Mouse (Mus musculus) hindbrain, embryonic 14.5 days (tissue): ENCODE results near the gene Bpi. TPM values are rescaled to one million over a fixed set of nuclear protein-coding genes. Genes with fewer than 3 reads are reported as not detected.
A peak's percentile ranks its signal among the peaks of the same experiment; 100 is the strongest.

Experiments
- ATAC-seq: fragments of 200-750 bp; cut with Nextera tagmentation; 2 replicates; pipeline ENCODE4 v1.8.0; 2017; ENCODE audit warnings: moderate number of reproducible peaks, mild to moderate bottlenecking, moderate TSS enrichment, moderate library complexity; ENCODE audit not compliant: low FRiP score
- DNase-seq: peaks from one replicate; pipeline ENCODE4 v3.0.0-alpha.2; 2015; ENCODE audit warnings: low spot score
- H3K27ac ChIP-seq: fragments of 300-500 bp; sonication (generic); 2 replicates; pipeline ENCODE4 v1.5.1; 2014; ENCODE audit warnings: mild to moderate bottlenecking, moderate library complexity
- H3K27me3 ChIP-seq: fragments of 300-500 bp; sonication (generic); 2 replicates; pipeline ENCODE4 v1.6.1; 2014; ENCODE audit warnings: mild to moderate bottlenecking, low read length, mixed read lengths; ENCODE audit not compliant: control insufficient read depth, insufficient read depth
- H3K36me3 ChIP-seq: fragments of 300-500 bp; sonication (generic); replicated peaks from 2 replicates; pipeline ENCODE4 v1.6.1; 2014; ENCODE audit not compliant: control insufficient read depth, insufficient read depth
- H3K4me1 ChIP-seq: fragments of 300-500 bp; sonication (generic); replicated peaks from 2 replicates; pipeline ENCODE4 v1.6.1; 2014; ENCODE audit warnings: antibody characterized with exemption, low read length, mixed read lengths; ENCODE audit not compliant: control insufficient read depth, insufficient read depth
- H3K4me2 ChIP-seq: fragments of 300-500 bp; sonication (generic); replicated peaks from 2 replicates; pipeline ENCODE4 v1.6.1; 2014; ENCODE audit warnings: mild to moderate bottlenecking, moderate library complexity
- H3K4me3 ChIP-seq: fragments of 300-500 bp; sonication (generic); replicated peaks from 2 replicates; pipeline ENCODE4 v1.5.1; 2014; ENCODE audit warnings: mild to moderate bottlenecking, low read length
- H3K9ac ChIP-seq: fragments of 300-500 bp; sonication (generic); 2 replicates; pipeline ENCODE4 v1.6.1; 2014
- H3K9me3 ChIP-seq: fragments of 300-500 bp; sonication (generic); 2 replicates; pipeline ENCODE4 v1.6.1; 2016; ENCODE audit warnings: low read length; ENCODE audit not compliant: control insufficient read depth
- WGBS: fragments of 180-500 bp; shearing (Covaris S2); extraction: QIAGEN DNeasy Blood & Tissue Kit; methylation state at CpG from one replicate; pipeline ENCODE4 v1.1.7; 2014; 5-methylcytosine and 5-hydroxymethylcytosine counted together
- polyA plus RNA-seq: library from polyadenylated mRNA; unstranded; fragments of >200 nt; fragmentation: Nextera tagmentation; extraction: Ambion mirVana; gene quantifications from 2 replicates; pipeline ENCODE4 v1.2.1, GENCODE M21; 2014

Gene Bpi
- polyA plus RNA-seq, 1 experiment from 2014 or later = not detected

DNA sequence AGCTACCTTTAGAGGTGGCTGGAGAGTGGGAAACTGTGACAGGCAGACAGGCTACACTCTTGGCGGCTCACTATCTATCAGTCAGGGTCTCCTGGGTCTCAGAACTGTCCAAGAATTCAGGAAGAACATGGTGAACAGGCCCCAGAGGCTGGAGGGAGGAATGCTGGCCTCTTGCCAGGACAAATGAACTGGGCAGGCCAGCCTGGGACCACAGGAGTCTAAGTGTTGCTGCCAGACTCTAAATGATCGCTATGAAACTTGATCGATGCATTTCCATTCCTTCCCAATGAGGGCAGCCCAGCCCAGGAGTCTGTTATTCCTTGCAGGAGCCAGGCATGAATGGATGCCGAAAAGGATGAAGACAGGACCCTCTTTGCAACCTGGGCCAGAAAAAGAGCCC lies 35.2 kb upstream of the Bpi start:
- H3K4me2 ChIP-seq = no peak overlapping the region
- whole genome bisulfite sequencing = 50% methylated on average over 4 of the region's 4 CpGs
- DNase-seq = peak; percentile 39
- H3K27me3 ChIP-seq = no peaks in the 10 kb centered on the region
- H3K9ac ChIP-seq = no peak overlapping the region
- no peaks in the 10 kb centered on the region for H3K4me1 ChIP-seq
- H3K9me3 ChIP-seq = no peaks in the 10 kb centered on the region
- H3K36me3 ChIP-seq = no peaks in the 10 kb centered on the region
- H3K4me3 ChIP-seq = no peak overlapping the region
- no peak for ATAC-seq
- H3K27ac ChIP-seq = no peak overlapping the region

DNA sequence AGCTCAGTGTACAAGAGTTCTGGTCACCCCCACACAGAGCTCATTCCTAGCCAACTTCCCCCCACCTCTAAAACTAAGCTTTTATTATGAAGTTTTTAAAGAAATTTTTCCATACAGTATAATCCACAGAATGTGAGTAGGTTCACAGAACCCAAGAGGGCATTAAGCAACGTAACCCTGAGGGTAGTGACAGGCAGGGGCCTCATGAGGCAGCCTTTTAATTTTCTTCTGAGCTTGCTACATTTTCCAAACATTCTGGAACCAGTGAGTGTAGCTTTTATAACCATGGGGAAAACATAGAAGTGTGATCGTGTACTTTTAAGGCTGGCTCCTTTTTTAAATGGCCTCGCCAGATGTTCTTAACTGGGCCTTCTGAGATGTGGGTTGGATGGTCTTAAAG lies 34.4 kb upstream of the Bpi start:
- no peaks in the 10 kb centered on the region for H3K36me3 ChIP-seq
- no peak overlapping the region for H3K9ac ChIP-seq
- no peaks in the 10 kb centered on the region for H3K27me3 ChIP-seq
- DNase-seq = no peak
- H3K4me3 ChIP-seq = no peak overlapping the region
- H3K9me3 ChIP-seq = no peaks in the 10 kb centered on the region
- no peak overlapping the region for H3K27ac ChIP-seq
- 82% methylated on average over 3 of the region's 3 CpGs for WGBS
- H3K4me2 ChIP-seq = no peak overlapping the region
- ATAC-seq = no peak
- no peaks in the 10 kb centered on the region for H3K4me1 ChIP-seq

DNA sequence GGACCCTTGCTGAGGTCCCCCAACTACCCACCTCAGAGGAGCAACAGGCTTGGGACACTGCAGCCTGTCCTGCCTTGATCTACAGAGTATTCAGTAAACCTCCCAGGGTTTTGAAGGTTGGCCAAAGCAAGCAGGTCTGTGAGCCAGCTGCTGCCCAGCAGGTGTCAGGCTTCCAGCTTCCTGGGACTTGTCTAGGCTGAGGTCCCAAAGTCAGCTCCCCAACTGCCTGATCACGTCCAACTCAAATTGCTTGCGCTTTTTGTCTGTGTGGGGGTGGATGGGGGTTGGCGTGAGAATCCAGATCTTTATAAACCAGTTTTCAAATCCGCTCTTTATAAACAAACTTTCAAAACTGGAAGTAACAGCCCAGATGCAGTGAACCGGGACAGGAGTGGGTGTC lies 32.6 kb upstream of the Bpi start:
- Histone ChIP-seq H3K4me1 (peaks cover 9% of the 10 kb centered on the region), H3K27me3 (no peaks in the 10 kb centered on the region), H3K9me3 (no peaks in the 10 kb centered on the region), H3K4me3 (no peak overlapping the region), H3K4me2 (no peak overlapping the region), H3K27ac (no peak overlapping the region), H3K9ac (no peak overlapping the region), H3K36me3 (no peaks in the 10 kb centered on the region)
- DNase-seq = no peak
- 75% methylated on average over 5 of the region's 5 CpGs for WGBS
- ATAC-seq = no peak

DNA sequence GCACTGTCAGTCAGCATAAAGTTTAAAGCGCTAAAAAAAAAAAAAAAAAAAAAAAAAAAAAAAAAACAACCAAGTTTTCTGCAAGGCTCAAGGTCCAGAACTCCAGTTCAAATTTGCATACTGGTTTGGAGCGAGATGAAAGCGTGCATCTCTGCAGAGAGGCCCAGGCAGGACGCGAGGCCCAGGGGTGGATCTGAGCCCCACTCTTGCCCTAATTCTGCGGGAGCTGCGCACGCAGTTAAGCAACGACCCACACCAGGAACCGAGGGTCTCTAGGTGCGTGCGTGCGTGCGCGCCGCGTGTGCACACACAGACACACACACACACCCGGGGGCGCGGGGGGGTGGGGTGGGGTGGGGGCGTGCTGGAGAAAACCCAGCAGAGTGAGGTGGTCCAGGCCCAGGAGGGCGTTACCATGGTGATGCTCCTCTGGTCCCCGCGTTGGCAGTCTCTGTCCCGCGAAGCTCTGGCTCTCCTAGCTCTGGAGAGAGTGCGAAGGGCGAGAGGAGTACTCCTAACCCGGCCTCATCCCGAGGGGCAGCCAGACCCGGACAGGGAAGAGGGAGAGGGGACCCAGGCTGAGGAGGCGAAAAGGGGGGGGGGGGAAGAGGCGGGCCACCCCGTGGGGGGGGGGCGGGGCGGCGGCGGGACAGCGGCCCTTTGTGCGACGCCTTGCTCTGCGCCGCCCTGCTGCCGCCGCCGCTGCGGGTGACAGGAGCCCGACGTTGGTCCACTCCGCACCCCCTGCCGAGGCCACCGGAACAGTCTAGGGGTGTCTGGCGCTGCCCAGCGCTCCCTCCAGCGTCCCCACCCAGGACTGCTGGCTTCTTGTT lies 29.0 kb upstream of the Bpi start, which contains the start of gene D630003M21Rik:
Gene D630003M21Rik, minus strand, starts transcription at position 553 of the 833 bp plus-strand sequence.
- DNase-seq (peak; percentile 48), ATAC-seq (peak; percentile 88)
- peak within 1 kb of the TSS; percentile 39 for H3K4me3 ChIP-seq
- H3K27ac ChIP-seq = peak within 1 kb of the TSS; percentile 45; the same call in 1 of the 2 replicates
- H3K9me3 ChIP-seq = no peaks in the 10 kb centered on the region
- no peaks in the 10 kb centered on the region for H3K36me3 ChIP-seq
- peak within 1 kb of the TSS; percentile 78 for H3K4me2 ChIP-seq
- WGBS = under 1% methylated on average over 48 of the region's 55 CpGs
- peak within 1 kb of the TSS; percentile 67 for H3K9ac ChIP-seq
- no peaks in the 10 kb centered on the region for H3K27me3 ChIP-seq
- peaks cover 10% of the 10 kb centered on the region for H3K4me1 ChIP-seq

DNA sequence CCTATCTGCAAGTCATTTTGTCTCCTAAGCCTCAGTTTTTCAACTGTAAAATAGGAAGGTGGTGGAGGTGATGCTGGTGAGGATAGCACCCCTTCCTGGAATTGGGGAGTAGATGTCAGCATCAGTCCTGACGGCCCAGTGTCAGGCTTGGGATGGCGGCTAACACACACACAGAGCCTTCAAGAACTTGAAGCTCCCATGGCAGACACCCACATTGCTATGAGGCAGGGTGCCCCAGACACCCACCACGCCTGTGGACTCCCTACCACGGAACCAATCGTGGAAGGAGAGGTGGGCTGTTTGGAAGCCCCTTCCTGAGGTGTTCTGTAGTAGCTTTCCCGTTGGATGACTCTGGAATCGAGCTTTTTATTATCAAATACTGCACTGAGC lies 28.4 kb upstream of the Bpi start:
- Histone ChIP-seq H3K36me3 (no peaks in the 10 kb centered on the region), H3K9me3 (no peaks in the 10 kb centered on the region), H3K4me3 (peak overlapping the region; percentile 39), H3K27ac (peak overlapping the region; percentile 45; the same call in 1 of the 2 replicates), H3K4me1 (peaks cover 10% of the 10 kb centered on the region), H3K9ac (peak overlapping the region; percentile 67), H3K4me2 (peak overlapping the region; percentile 78), H3K27me3 (no peaks in the 10 kb centered on the region)
- 26% methylated on average over 7 of the region's 7 CpGs for WGBS
- DNase-seq (no peak), ATAC-seq (peak; percentile 28; the same call in 1 of the 2 replicates)

DNA sequence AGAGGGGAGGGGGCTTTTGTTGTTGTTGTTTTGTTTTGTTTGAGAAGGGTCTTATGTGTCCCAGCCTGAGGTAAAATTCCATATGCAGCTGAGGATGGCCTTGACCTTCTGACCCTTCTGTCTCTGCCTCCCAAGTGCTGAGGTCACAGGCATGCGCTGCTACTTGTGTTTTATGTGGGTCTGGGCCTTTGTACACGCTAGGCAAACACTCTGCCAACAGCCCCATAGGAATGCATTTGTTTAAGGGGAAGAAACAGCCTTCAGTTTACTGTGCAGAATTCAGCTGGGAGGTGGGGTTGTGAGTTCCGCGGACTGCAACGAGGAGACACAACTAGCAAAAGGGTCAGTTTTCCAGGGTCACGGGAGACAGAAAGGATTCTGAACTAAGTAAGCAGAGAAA lies 27.3 kb upstream of the Bpi start:
- Histone ChIP-seq H3K9ac (no peak overlapping the region), H3K4me2 (no peak overlapping the region), H3K36me3 (no peaks in the 10 kb centered on the region), H3K4me3 (no peak overlapping the region), H3K9me3 (no peaks in the 10 kb centered on the region), H3K27ac (no peak overlapping the region), H3K4me1 (peaks cover 10% of the 10 kb centered on the region), H3K27me3 (no peaks in the 10 kb centered on the region)
- ATAC-seq (no peak), DNase-seq (no peak)
- WGBS = 26% methylated on average over 6 of the region's 6 CpGs

DNA sequence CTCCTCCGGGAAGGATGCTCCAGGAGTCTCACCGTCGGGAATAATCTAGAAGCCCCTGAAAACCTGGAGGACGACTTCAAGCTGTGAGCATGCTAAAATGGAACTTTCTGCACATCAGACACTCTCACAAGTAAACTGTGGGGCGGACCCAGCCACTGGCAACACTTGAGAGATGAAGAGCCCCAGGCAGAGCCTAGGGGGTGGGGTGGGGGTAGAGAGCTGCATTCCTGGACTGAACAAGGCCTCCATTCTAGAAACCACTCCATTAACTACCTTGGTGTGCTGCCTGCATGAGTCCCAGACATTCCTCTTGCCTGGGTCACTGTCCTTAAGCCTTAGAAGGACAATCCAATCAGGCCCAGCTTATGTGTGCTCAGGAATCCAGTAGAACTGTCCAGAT lies 26.8 kb upstream of the Bpi start:
- WGBS = 42% methylated on average over 5 of the region's 5 CpGs
- Histone ChIP-seq H3K9ac (no peak overlapping the region), H3K27ac (no peak overlapping the region)

DNA sequence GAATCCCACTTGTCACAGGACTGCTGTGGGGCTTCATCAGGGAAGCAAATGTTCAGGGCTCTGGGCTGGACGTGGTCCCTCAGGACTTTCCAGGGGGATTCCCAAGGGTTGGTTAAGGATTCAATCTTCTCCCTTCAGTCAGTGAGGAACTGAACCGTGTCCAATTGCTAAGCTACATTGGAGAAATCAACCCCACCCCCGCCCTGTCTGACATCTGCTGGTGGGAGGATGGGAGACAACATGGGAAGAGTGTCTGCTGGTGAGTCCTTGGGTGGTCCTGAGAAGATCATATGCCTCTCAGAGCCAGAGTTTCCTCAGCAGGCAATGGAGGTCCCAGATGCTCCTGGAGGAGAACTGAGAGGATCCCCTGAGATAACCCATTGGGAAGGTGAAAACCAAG lies 25.5 kb upstream of the Bpi start:
- WGBS = 47% methylated on average over 3 of the region's 3 CpGs
- Histone ChIP-seq H3K4me2 (no peak overlapping the region), H3K4me1 (peaks cover 10% of the 10 kb centered on the region), H3K4me3 (no peak overlapping the region), H3K36me3 (no peaks in the 10 kb centered on the region), H3K9ac (no peak overlapping the region), H3K27ac (no peak overlapping the region), H3K27me3 (no peaks in the 10 kb centered on the region), H3K9me3 (no peaks in the 10 kb centered on the region)
- ATAC-seq (no peak), DNase-seq (no peak)

More for the DNA sequence above, 26.8 kb upstream of the Bpi start:
- Histone ChIP-seq H3K36me3 (no peaks in the 10 kb centered on the region), H3K4me1 (peaks cover 10% of the 10 kb centered on the region), H3K27me3 (no peaks in the 10 kb centered on the region), H3K9me3 (no peaks in the 10 kb centered on the region), H3K4me3 (no peak overlapping the region), H3K4me2 (no peak overlapping the region)
- DNase-seq (no peak), ATAC-seq (no peak)

DNA sequence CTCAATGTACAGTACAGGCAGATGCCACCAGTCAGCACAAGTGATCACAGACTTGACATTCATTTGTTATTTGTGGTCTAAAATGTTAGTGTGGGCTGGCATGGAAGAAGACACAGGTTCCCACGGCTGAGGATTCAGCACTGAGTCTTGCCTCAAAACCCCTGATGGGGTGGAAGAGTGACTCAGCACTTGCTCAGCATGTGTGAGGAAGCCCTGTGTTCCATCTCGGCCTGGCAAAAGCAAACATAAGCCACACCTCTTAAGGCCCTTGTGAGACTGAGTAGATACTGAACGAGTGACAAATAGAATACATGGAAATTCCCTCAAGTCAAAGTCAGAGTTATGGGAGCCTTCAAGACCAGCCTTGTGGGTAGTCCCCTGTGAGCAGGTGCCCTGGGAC lies 24.8 kb upstream of the Bpi start:
- Histone ChIP-seq H3K9me3 (no peaks in the 10 kb centered on the region), H3K4me1 (peaks cover 10% of the 10 kb centered on the region), H3K4me3 (no peak overlapping the region), H3K9ac (no peak overlapping the region), H3K27ac (no peak overlapping the region), H3K4me2 (no peak overlapping the region), H3K27me3 (no peaks in the 10 kb centered on the region), H3K36me3 (no peaks in the 10 kb centered on the region)
- DNase-seq (no peak), ATAC-seq (no peak)
- WGBS = 78% methylated on average over 3 of the region's 3 CpGs
